Mouse (Mus musculus): ENCODE data around the gene Nucks1.
A peak's percentile ranks its signal among the peaks of the same experiment; 100 is the strongest.

Nucks1 gene

GRCm38 (mm10) chr1:131965818-131966217 is 55.5 kb downstream of the Nucks1 start:
- no peak for DNase-seq (ENCODE audit: low spot score)

GRCm38 (mm10) chr1:131967336-131967735 is 57.0 kb downstream of the Nucks1 start:
- no peak for DNase-seq (ENCODE audit: low spot score)

- DNase-seq (ENCODE audit: low spot score): no peak
These were observed 58.2 kb downstream of the Nucks1 start for GRCm38 (mm10) chr1:131968556-131968955.

GRCm38 (mm10) chr1:131968983-131969382 is 58.6 kb downstream of the Nucks1 start:
- no peak for DNase-seq (ENCODE audit: low spot score)

GRCm38 (mm10) chr1:131969825-131970224 is 59.5 kb downstream of the Nucks1 start:
- no peak for DNase-seq (ENCODE audit: low spot score)

GRCm38 (mm10) chr1:131970322-131970660 is 60.0 kb downstream of the Nucks1 start:
- no peak for DNase-seq (ENCODE audit: low spot score)

GRCm38 (mm10) chr1:131970661-131971520 is 60.6 kb downstream of the Nucks1 start:
- no peak for DNase-seq (ENCODE audit: low spot score)

- no peak for DNase-seq (ENCODE audit: low spot score)
These were observed 61.6 kb downstream of the Nucks1 start for GRCm38 (mm10) chr1:131971771-131972497.

GRCm38 (mm10) chr1:131972498-131973334 is 62.4 kb downstream of the Nucks1 start:
- DNase-seq (ENCODE audit: low spot score): no peak

GRCm38 (mm10) chr1:131973991-131974390 is 63.7 kb downstream of the Nucks1 start:
- no peak for DNase-seq (ENCODE audit: low spot score)

GRCm38 (mm10) chr1:131976886-131977285 is 66.6 kb downstream of the Nucks1 start:
- DNase-seq (ENCODE audit: low spot score): no peak

GRCm38 (mm10) chr1:131980471-131980870 is 70.1 kb downstream of the Nucks1 start:
- no peak for DNase-seq (ENCODE audit: low spot score)

- DNase-seq (ENCODE audit: low spot score): peak; percentile 57
These were observed 71.2 kb downstream of the Nucks1 start for GRCm38 (mm10) chr1:131981378-131982013.

- peak; percentile 61 for DNase-seq (ENCODE audit: low spot score)
These were observed 72.6 kb downstream of the Nucks1 start for GRCm38 (mm10) chr1:131982907-131983306.

GRCm38 (mm10) chr1:131983806-131984205 is 73.5 kb downstream of the Nucks1 start:
- no peak for DNase-seq (ENCODE audit: low spot score)

Data from layer of hippocampus, adult 9-10 months (tissue).